Mouse (Mus musculus): Measurements from ENCODE around the gene Vmn1r234.
"Not testable (repeated sequence)": the region's sequence is repeated elsewhere in the genome, so short reads cannot be mapped to it uniquely, and the experiment has no call there.

Gene Vmn1r234

GRCm38 (mm10) chr17:21225787-21226186 is at the start of gene Vmn1r234:
Gene Vmn1r234 (plus strand): TSS chr17:21226087.
- DNase-seq (ENCODE audit: low read depth) = no peak

DNA sequence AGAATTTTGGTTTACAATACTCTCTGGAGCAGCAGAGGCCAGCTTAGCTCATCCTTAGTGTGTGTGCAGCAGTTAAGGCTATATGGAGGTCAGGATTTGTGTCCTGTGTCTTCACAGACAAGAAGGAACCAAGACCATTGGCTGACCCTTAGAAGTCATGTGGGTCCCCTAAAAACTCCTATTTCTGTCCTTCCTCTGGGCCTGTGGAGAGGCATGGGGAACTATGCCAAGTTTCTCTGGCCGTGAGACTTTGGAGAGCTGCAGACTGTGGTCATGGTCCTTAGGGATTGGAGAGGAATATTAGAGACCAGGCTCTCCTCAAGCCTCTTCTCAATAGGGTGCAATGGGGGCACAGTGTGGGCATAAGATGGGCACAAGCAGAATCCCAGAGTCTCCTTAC is 14.8 kb upstream of the Vmn1r234 start:
- DNase-seq (ENCODE audit: low read depth) = not testable (repeated sequence)

GRCm38 (mm10) chr17:21231654-21232053 is 5.8 kb downstream of the Vmn1r234 start:
- peak; percentile 84 for DNase-seq (ENCODE audit: low read depth)

- no peak for DNase-seq (ENCODE audit: low read depth)
These were observed 30.2 kb downstream of the Vmn1r234 start, which contains the start of gene Vmn1r235 for GRCm38 (mm10) chr17:21256111-21256510. Gene Vmn1r235 (plus strand): TSS chr17:21256411.

GRCm38 (mm10) chr17:21272103-21272502 is 46.2 kb downstream of the Vmn1r234 start:
- DNase-seq (ENCODE audit: low read depth) = peak; percentile 87

DNA sequence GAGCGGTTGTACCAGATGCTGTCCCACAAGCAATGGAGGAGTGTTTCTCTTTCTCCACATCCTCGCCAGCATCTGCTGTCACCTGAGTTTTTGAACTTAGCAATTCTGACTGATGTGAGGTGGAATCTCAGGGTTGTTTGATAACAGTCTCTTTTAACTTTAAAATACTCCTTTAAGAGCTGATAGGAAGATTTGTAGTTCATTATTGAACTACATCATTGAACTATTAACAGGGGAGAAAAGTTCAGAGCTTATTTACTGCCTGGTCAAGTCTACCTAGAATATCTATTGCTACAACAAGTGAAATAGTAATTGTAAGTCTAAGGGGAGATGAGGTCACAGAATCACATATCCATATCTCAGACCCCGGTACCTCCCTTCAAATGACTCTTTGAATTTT is 56.8 kb downstream of the Vmn1r234 start, which contains the start of gene Vmn1r236:
Vmn1r236 (plus strand) TSS at position 301 of the 400 bp plus-strand sequence.
- no peak for DNase-seq (ENCODE audit: low read depth)

DNA sequence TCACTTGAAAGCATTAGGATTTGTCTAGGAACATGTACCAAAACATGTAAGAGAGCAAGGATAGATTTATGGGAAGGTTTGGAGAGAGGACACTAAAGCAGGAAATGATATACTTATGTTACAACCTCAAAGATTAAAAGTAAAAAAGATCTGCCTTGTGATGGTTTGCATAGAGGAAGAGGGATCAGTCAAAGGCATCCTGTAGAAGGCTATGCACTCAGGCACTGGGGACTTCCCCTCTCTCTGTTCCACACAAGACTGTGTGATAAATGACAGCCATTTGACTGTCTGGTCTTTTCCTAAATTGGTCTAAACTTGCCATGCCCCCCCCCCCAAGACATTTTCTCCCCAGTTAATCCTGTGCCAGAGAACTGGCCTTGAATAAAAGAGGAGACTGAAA is 58.5 kb downstream of the Vmn1r234 start:
- no peak for DNase-seq (ENCODE audit: low read depth)

Data from induced T-regulatory cell, adult 2 months (primary cell).